Mouse (Mus musculus): ENCODE measurements at regions not wholly inside any gene's neighbourhood (a gene's known extent, or its start where the extent isn't known, plus 50 kb on each side); places are given as distances from the start of the nearest gene placed in this dataset.
A peak's percentile ranks its signal among the peaks of the same experiment; 100 is the strongest.

DNA sequence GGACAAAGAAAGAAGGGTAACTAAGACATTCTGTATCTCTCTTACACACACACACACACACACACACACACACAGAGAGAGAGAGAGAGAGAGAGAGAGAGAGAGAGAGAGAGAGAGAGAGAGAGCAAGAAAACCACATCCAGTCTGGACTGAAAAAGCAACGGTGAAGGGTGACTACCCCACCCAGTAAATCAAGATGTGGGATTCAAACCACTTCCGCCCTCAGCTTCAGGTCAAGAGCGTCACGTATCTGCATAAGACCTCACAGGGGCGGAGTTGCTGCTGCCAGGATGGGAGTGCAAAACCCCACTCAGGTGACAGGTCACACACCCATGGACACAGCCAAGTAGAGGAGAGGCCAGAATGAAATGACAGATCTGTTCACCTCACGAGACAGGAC is 234.7 kb downstream of the Rplp1 start:
- H3K27me3 ChIP-seq (ENCODE audit: control insufficient read depth, insufficient read depth, low read length), result no peaks in the 10 kb centered on the region
- WGBS, result 72% methylated on average over 6 of the region's 6 CpGs

DNA sequence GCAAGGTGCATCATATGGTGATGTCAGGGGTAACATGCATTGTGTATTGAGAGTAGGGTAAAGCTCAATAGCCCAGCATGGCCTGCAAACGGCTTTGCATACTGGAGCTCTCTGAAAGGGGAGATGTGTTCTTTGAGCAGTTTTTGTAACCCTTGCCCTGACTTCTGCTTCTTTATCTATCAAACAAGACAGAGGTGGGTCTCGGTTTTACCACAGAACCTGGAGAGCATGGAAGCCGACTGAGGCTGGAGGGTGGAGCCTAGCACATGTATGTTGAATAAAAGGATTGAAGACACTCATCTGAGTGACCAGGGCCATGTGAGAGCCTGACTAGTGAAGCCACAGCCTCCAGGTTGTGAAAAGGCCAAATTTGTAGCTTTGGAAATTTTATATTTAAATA is 236.7 kb downstream of the Rplp1 start:
- Histone ChIP-seq H3K36me3 (ENCODE audit: control insufficient read depth, insufficient read depth, low read length) (no peaks in the 10 kb centered on the region), H3K4me3 (ENCODE audit: low read depth, low read length) (no peak overlapping the region), H3K9ac (ENCODE audit: low read length) (no peak overlapping the region), H3K4me2 (replicated peaks; ENCODE audit: low read depth) (no peak overlapping the region), H3K4me1 (replicated peaks; ENCODE audit: control insufficient read depth, insufficient read depth) (no peaks in the 10 kb centered on the region), H3K9me3 (ENCODE audit: control insufficient read depth, low read length) (no peaks in the 10 kb centered on the region), H3K27ac (replicated peaks) (no peak overlapping the region), H3K27me3 (ENCODE audit: control insufficient read depth, insufficient read depth, low read length) (no peaks in the 10 kb centered on the region)
- DNase-seq (ENCODE audit: low spot score), result no peak
- WGBS, result 66% methylated on average over 3 of the region's 3 CpGs
- no peak for ATAC-seq (ENCODE audit: low FRiP score, low TSS enrichment)
- TF ChIP-seq CTCF (IDR thresholded peaks at IDR 0.05; ENCODE audit: low read depth) (no peak), EP300 (optimal IDR thresholded peaks at IDR 0.05) (no peak)

More for the DNA sequence above, 234.7 kb downstream of the Rplp1 start:
- Histone ChIP-seq H3K36me3 (ENCODE audit: control insufficient read depth, insufficient read depth, low read length) (no peaks in the 10 kb centered on the region), H3K4me3 (ENCODE audit: low read depth, low read length) (no peak overlapping the region), H3K9me3 (ENCODE audit: control insufficient read depth, low read length) (no peaks in the 10 kb centered on the region), H3K4me2 (replicated peaks; ENCODE audit: low read depth) (no peak overlapping the region), H3K4me1 (replicated peaks; ENCODE audit: control insufficient read depth, insufficient read depth) (no peaks in the 10 kb centered on the region), H3K27ac (replicated peaks) (no peak overlapping the region), H3K9ac (ENCODE audit: low read length) (no peak overlapping the region)
- no peak for DNase-seq (ENCODE audit: low spot score)
- TF ChIP-seq EP300 (optimal IDR thresholded peaks at IDR 0.05) (no peak), CTCF (IDR thresholded peaks at IDR 0.05; ENCODE audit: low read depth) (no peak)
- 0 out of 2 replicates have a peak, but pooled peaks have one; percentile 12 for ATAC-seq (ENCODE audit: low FRiP score, low TSS enrichment)

- DNase-seq (ENCODE audit: low spot score), result no peak
- no peaks in the 10 kb centered on the region for H3K27me3 ChIP-seq (ENCODE audit: control insufficient read depth, insufficient read depth, low read length)
Observed at GRCm38 (mm10) chr9:61677037-61677436, 237.3 kb downstream of the Rplp1 start.

GRCm38 (mm10) chr9:61675366-61675765 is 239.0 kb downstream of the Rplp1 start:
- ATAC-seq (ENCODE audit: low FRiP score, low TSS enrichment) (no peak), DNase-seq (ENCODE audit: low spot score) (no peak)
- Histone ChIP-seq H3K27me3 (ENCODE audit: control insufficient read depth, insufficient read depth, low read length) (no peaks in the 10 kb centered on the region), H3K4me3 (ENCODE audit: low read depth, low read length) (no peak overlapping the region), H3K9ac (ENCODE audit: low read length) (no peak overlapping the region), H3K36me3 (ENCODE audit: control insufficient read depth, insufficient read depth, low read length) (no peaks in the 10 kb centered on the region), H3K4me2 (replicated peaks; ENCODE audit: low read depth) (no peak overlapping the region), H3K4me1 (replicated peaks; ENCODE audit: control insufficient read depth, insufficient read depth) (no peaks in the 10 kb centered on the region), H3K27ac (replicated peaks) (no peak overlapping the region), H3K9me3 (ENCODE audit: control insufficient read depth, low read length) (no peaks in the 10 kb centered on the region)
- 96% methylated on average over 2 of the region's 2 CpGs for WGBS
- TF ChIP-seq EP300 (optimal IDR thresholded peaks at IDR 0.05) (no peak), CTCF (IDR thresholded peaks at IDR 0.05; ENCODE audit: low read depth) (no peak)

More at GRCm38 (mm10) chr9:61677037-61677436, 237.3 kb downstream of the Rplp1 start:
- 71% methylated on average over 11 of the region's 11 CpGs for WGBS
- H3K36me3 ChIP-seq (ENCODE audit: control insufficient read depth, insufficient read depth, low read length), result no peaks in the 10 kb centered on the region
- H3K4me3 ChIP-seq (ENCODE audit: low read depth, low read length), result no peak overlapping the region
- no peak for ATAC-seq (ENCODE audit: low FRiP score, low TSS enrichment)
- no peaks in the 10 kb centered on the region for H3K4me1 ChIP-seq (replicated peaks; ENCODE audit: control insufficient read depth, insufficient read depth)
- no peak for TF ChIP-seq CTCF (IDR thresholded peaks at IDR 0.05; ENCODE audit: low read depth)
- TF ChIP-seq EP300 (optimal IDR thresholded peaks at IDR 0.05), result no peak
- no peak overlapping the region for H3K4me2 ChIP-seq (replicated peaks; ENCODE audit: low read depth)
- H3K9me3 ChIP-seq (ENCODE audit: control insufficient read depth, low read length), result no peaks in the 10 kb centered on the region
- H3K27ac ChIP-seq (replicated peaks), result no peak overlapping the region
- H3K9ac ChIP-seq (ENCODE audit: low read length), result no peak overlapping the region

DNA sequence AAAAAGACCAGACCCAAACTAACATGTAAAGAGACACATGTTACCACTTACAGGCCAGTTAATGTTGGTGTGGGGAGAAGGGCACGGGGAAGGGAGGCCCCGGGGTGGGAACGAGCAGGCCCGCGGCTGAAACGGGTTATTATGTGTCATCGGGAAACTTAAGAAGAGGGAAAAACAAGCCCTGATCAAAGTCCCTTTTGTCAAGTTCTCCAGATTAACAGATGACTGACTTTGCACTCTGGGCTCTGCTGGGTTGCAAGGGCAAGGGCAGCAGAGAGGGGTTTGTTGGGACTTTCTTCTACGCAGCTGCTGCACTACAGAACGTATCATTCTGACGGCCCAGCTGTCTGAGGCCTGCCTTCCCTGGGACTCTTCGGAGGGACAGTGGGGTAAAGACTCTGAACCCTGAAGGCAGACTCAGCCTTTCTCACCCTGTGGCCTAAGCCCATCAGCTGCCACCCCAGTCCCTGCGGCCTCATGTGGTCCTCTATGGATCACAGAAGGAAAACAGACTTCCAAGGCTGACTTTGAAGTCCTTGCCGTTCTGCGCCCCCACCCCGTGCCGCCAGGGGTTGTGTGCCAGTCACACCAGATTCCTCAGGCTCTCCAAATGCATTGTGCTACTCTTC is 240.7 kb downstream of the Rplp1 start:
- H3K27ac ChIP-seq (replicated peaks), result no peak overlapping the region
- H3K27me3 ChIP-seq (ENCODE audit: control insufficient read depth, insufficient read depth, low read length), result no peaks in the 10 kb centered on the region
- 76% methylated on average over 16 of the region's 16 CpGs for WGBS
- H3K4me3 ChIP-seq (ENCODE audit: low read depth, low read length), result no peak overlapping the region
- H3K4me2 ChIP-seq (replicated peaks; ENCODE audit: low read depth), result no peak overlapping the region
- no peaks in the 10 kb centered on the region for H3K4me1 ChIP-seq (replicated peaks; ENCODE audit: control insufficient read depth, insufficient read depth)
- H3K9me3 ChIP-seq (ENCODE audit: control insufficient read depth, low read length), result no peaks in the 10 kb centered on the region
- ATAC-seq (ENCODE audit: low FRiP score, low TSS enrichment) (0 out of 2 replicates have a peak, but pooled peaks have one; percentile 18), DNase-seq (ENCODE audit: low spot score) (no peak)
- H3K36me3 ChIP-seq (ENCODE audit: control insufficient read depth, insufficient read depth, low read length), result no peaks in the 10 kb centered on the region
- no peak overlapping the region for H3K9ac ChIP-seq (ENCODE audit: low read length)
- TF ChIP-seq CTCF (IDR thresholded peaks at IDR 0.05; ENCODE audit: low read depth) (no peak), EP300 (optimal IDR thresholded peaks at IDR 0.05) (no peak)

- Histone ChIP-seq H3K9me3 (ENCODE audit: control insufficient read depth, low read length) (no peaks in the 10 kb centered on the region), H3K9ac (ENCODE audit: low read length) (no peak overlapping the region), H3K4me1 (replicated peaks; ENCODE audit: control insufficient read depth, insufficient read depth) (no peaks in the 10 kb centered on the region), H3K36me3 (ENCODE audit: control insufficient read depth, insufficient read depth, low read length) (no peaks in the 10 kb centered on the region), H3K27ac (replicated peaks) (0 out of 2 replicates have a peak overlapping the region, but pooled peaks have one; percentile 18), H3K4me2 (replicated peaks; ENCODE audit: low read depth) (no peak overlapping the region), H3K27me3 (ENCODE audit: control insufficient read depth, insufficient read depth, low read length) (no peaks in the 10 kb centered on the region), H3K4me3 (ENCODE audit: low read depth, low read length) (no peak overlapping the region)
- DNase-seq (ENCODE audit: low spot score) (no peak), ATAC-seq (ENCODE audit: low FRiP score, low TSS enrichment) (no peak)
- WGBS, result 60% methylated on average over 4 of the region's 4 CpGs
- TF ChIP-seq EP300 (optimal IDR thresholded peaks at IDR 0.05), result no peak
- no peak for TF ChIP-seq CTCF (IDR thresholded peaks at IDR 0.05; ENCODE audit: low read depth)
Observed at GRCm38 (mm10) chr9:61670986-61671385, 243.4 kb downstream of the Rplp1 start.

Measured in stomach, postnatal 0 days (tissue).